Mouse (Mus musculus): ENCODE data around the gene Olfr830.
"Not testable (repeated sequence)": the region's sequence is repeated elsewhere in the genome, so short reads cannot be mapped to it uniquely, and the experiment has no call there.

Olfr830 gene

DNA sequence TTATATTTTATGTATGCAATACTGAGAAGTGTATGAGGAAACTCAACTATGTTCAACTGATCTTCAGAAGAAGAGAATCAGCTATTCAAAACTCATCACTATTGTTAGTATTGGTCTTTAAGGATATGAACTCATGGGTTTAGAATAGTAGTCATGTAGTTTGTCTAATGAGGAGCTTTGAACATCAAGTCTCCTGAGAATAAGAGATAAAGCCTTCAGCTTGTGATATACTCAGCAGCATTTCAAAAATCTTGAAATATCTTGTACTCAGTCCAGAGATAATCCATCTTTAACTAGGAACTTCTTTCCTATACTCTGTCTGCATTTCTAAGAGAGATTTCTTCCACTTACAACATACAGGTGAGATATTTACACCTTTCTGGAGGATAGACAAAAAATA, at the start of gene Olfr830:
TSS of gene Olfr830 (plus strand) at position 301 of the 400 bp plus-strand sequence.
- no peak for DNase-seq

GRCm38 (mm10) chr9:18854633-18855032, 19.9 kb upstream of the Olfr830 start, which contains the start of gene Olfr829:
Gene Olfr829, plus strand, starts transcription at chr9:18854933.
- no peak for DNase-seq

- not testable (repeated sequence) for DNase-seq
Observed at GRCm38 (mm10) chr9:18907699-18908098, 33.2 kb downstream of the Olfr830 start.

DNA sequence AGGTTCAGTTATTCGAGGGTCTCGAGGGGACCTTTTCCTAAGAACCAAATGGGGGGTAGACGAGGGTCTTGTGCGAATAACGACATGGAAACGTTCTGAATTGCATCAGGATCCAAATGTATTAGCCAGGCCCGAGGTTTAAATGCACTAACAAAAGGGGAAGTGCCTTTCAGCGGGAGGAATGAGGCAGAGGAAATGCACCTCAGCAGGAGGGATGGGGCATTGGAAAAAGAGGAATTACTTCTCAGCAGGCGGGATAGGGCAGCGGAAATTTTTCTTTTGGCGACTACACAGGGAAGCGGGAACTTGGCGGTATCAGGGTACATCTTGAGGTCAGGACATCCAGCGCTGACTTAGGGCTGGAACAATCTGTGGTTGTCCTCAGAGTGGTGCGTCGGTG, 53.4 kb downstream of the Olfr830 start:
- DNase-seq: not testable (repeated sequence)
